Mouse (Mus musculus): ENCODE data around the gene Ube4a. TPM values are rescaled to one million over a fixed set of nuclear protein-coding genes. Genes with fewer than 3 reads are reported as not detected.

The Ube4a gene
- polyA plus RNA-seq, 1 experiment = 37.4 TPM

- H3K9me3 ChIP-seq (replicated peaks; ENCODE audit: control insufficient read depth, insufficient read depth, low read length, poor library complexity, severe bottlenecking) = no peaks in the 10 kb centered on the region
- H3K27me3 ChIP-seq (ENCODE audit: control insufficient read depth, insufficient read depth, low read length, poor library complexity, severe bottlenecking) = no peaks in the 10 kb centered on the region
- H3K9ac ChIP-seq (ENCODE audit: low read depth, poor library complexity, severe bottlenecking) = no peak overlapping the region
- H3K27ac ChIP-seq (ENCODE audit: insufficient read depth, low read length) = no peak overlapping the region
- TF ChIP-seq POLR2A (IDR thresholded peaks at IDR 0.05; ENCODE audit: insufficient read depth, low read length) (no peak), CTCF (IDR thresholded peaks at IDR 0.05; ENCODE audit: low read depth, low read length) (no peak), EP300 (IDR thresholded peaks at IDR 0.05; ENCODE audit: insufficient read depth, low read depth, low read length) (no peak)
- H3K4me1 ChIP-seq (ENCODE audit: control insufficient read depth, insufficient read depth, low read length) = no peaks in the 10 kb centered on the region
- H3K4me3 ChIP-seq (ENCODE audit: low read depth, low read length) = no peak overlapping the region
- H3K36me3 ChIP-seq (ENCODE audit: control insufficient read depth, insufficient read depth, low read length, poor library complexity, severe bottlenecking) = peaks cover 32% of the 10 kb centered on the region
These were observed 50.7 kb downstream of the Ube4a start for GRCm38 (mm10) chr9:44914706-44915105.

GRCm38 (mm10) chr9:44911365-44911764, 54.0 kb downstream of the Ube4a start:
- Histone ChIP-seq H3K36me3 (ENCODE audit: control insufficient read depth, insufficient read depth, low read length, poor library complexity, severe bottlenecking) (peaks cover 32% of the 10 kb centered on the region), H3K9me3 (replicated peaks; ENCODE audit: control insufficient read depth, insufficient read depth, low read length, poor library complexity, severe bottlenecking) (no peaks in the 10 kb centered on the region), H3K4me1 (ENCODE audit: control insufficient read depth, insufficient read depth, low read length) (no peaks in the 10 kb centered on the region), H3K4me3 (ENCODE audit: low read depth, low read length) (no peak overlapping the region), H3K27me3 (ENCODE audit: control insufficient read depth, insufficient read depth, low read length, poor library complexity, severe bottlenecking) (no peaks in the 10 kb centered on the region), H3K27ac (ENCODE audit: insufficient read depth, low read length) (no peak overlapping the region), H3K9ac (ENCODE audit: low read depth, poor library complexity, severe bottlenecking) (no peak overlapping the region)
- no peak for TF ChIP-seq EP300 (IDR thresholded peaks at IDR 0.05; ENCODE audit: insufficient read depth, low read depth, low read length)
- no peak for TF ChIP-seq CTCF (IDR thresholded peaks at IDR 0.05; ENCODE audit: low read depth, low read length)
- TF ChIP-seq POLR2A (IDR thresholded peaks at IDR 0.05; ENCODE audit: insufficient read depth, low read length) = no peak

- TF ChIP-seq POLR2A (IDR thresholded peaks at IDR 0.05; ENCODE audit: insufficient read depth, low read length) = no peak
- TF ChIP-seq CTCF (IDR thresholded peaks at IDR 0.05; ENCODE audit: low read depth, low read length) = no peak
- no peak for TF ChIP-seq EP300 (IDR thresholded peaks at IDR 0.05; ENCODE audit: insufficient read depth, low read depth, low read length)
- no peaks in the 10 kb centered on the region for H3K9me3 ChIP-seq (replicated peaks; ENCODE audit: control insufficient read depth, insufficient read depth, low read length, poor library complexity, severe bottlenecking)
These were observed 59.8 kb downstream of the Ube4a start for GRCm38 (mm10) chr9:44905620-44906019.

GRCm38 (mm10) chr9:44904964-44905363, 60.4 kb downstream of the Ube4a start:
- TF ChIP-seq EP300 (IDR thresholded peaks at IDR 0.05; ENCODE audit: insufficient read depth, low read depth, low read length) (no peak), CTCF (IDR thresholded peaks at IDR 0.05; ENCODE audit: low read depth, low read length) (no peak), POLR2A (IDR thresholded peaks at IDR 0.05; ENCODE audit: insufficient read depth, low read length) (no peak)
- Histone ChIP-seq H3K27me3 (ENCODE audit: control insufficient read depth, insufficient read depth, low read length, poor library complexity, severe bottlenecking) (no peaks in the 10 kb centered on the region), H3K27ac (ENCODE audit: insufficient read depth, low read length) (no peak overlapping the region), H3K4me3 (ENCODE audit: low read depth, low read length) (no peak overlapping the region), H3K36me3 (ENCODE audit: control insufficient read depth, insufficient read depth, low read length, poor library complexity, severe bottlenecking) (no peaks in the 10 kb centered on the region), H3K9ac (ENCODE audit: low read depth, poor library complexity, severe bottlenecking) (no peak overlapping the region), H3K4me1 (ENCODE audit: control insufficient read depth, insufficient read depth, low read length) (no peaks in the 10 kb centered on the region), H3K9me3 (replicated peaks; ENCODE audit: control insufficient read depth, insufficient read depth, low read length, poor library complexity, severe bottlenecking) (no peaks in the 10 kb centered on the region)

More at GRCm38 (mm10) chr9:44905620-44906019, 59.8 kb downstream of the Ube4a start:
- no peak overlapping the region for H3K4me3 ChIP-seq (ENCODE audit: low read depth, low read length)
- H3K27ac ChIP-seq (ENCODE audit: insufficient read depth, low read length) = no peak overlapping the region
- H3K9ac ChIP-seq (ENCODE audit: low read depth, poor library complexity, severe bottlenecking) = no peak overlapping the region
- no peaks in the 10 kb centered on the region; the same call in 1 of the 2 replicates for H3K36me3 ChIP-seq (ENCODE audit: control insufficient read depth, insufficient read depth, low read length, poor library complexity, severe bottlenecking)
- no peaks in the 10 kb centered on the region for H3K4me1 ChIP-seq (ENCODE audit: control insufficient read depth, insufficient read depth, low read length)
- no peaks in the 10 kb centered on the region for H3K27me3 ChIP-seq (ENCODE audit: control insufficient read depth, insufficient read depth, low read length, poor library complexity, severe bottlenecking)

GRCm38 (mm10) chr9:44903856-44904255, 61.5 kb downstream of the Ube4a start:
- Histone ChIP-seq H3K4me3 (ENCODE audit: low read depth, low read length) (no peak overlapping the region), H3K9me3 (replicated peaks; ENCODE audit: control insufficient read depth, insufficient read depth, low read length, poor library complexity, severe bottlenecking) (no peaks in the 10 kb centered on the region), H3K9ac (ENCODE audit: low read depth, poor library complexity, severe bottlenecking) (no peak overlapping the region), H3K27me3 (ENCODE audit: control insufficient read depth, insufficient read depth, low read length, poor library complexity, severe bottlenecking) (no peaks in the 10 kb centered on the region), H3K4me1 (ENCODE audit: control insufficient read depth, insufficient read depth, low read length) (no peaks in the 10 kb centered on the region), H3K27ac (ENCODE audit: insufficient read depth, low read length) (no peak overlapping the region), H3K36me3 (ENCODE audit: control insufficient read depth, insufficient read depth, low read length, poor library complexity, severe bottlenecking) (no peaks in the 10 kb centered on the region)
- TF ChIP-seq CTCF (IDR thresholded peaks at IDR 0.05; ENCODE audit: low read depth, low read length) (no peak), POLR2A (IDR thresholded peaks at IDR 0.05; ENCODE audit: insufficient read depth, low read length) (no peak), EP300 (IDR thresholded peaks at IDR 0.05; ENCODE audit: insufficient read depth, low read depth, low read length) (no peak)

- H3K9me3 ChIP-seq (replicated peaks; ENCODE audit: control insufficient read depth, insufficient read depth, low read length, poor library complexity, severe bottlenecking) = no peaks in the 10 kb centered on the region
- no peak overlapping the region for H3K9ac ChIP-seq (ENCODE audit: low read depth, poor library complexity, severe bottlenecking)
- no peak overlapping the region for H3K4me3 ChIP-seq (ENCODE audit: low read depth, low read length)
- no peak overlapping the region for H3K27ac ChIP-seq (ENCODE audit: insufficient read depth, low read length)
- H3K4me1 ChIP-seq (ENCODE audit: control insufficient read depth, insufficient read depth, low read length) = no peaks in the 10 kb centered on the region
- no peak for TF ChIP-seq CTCF (IDR thresholded peaks at IDR 0.05; ENCODE audit: low read depth, low read length)
- TF ChIP-seq POLR2A (IDR thresholded peaks at IDR 0.05; ENCODE audit: insufficient read depth, low read length) = no peak
- no peak for TF ChIP-seq EP300 (IDR thresholded peaks at IDR 0.05; ENCODE audit: insufficient read depth, low read depth, low read length)
- H3K27me3 ChIP-seq (ENCODE audit: control insufficient read depth, insufficient read depth, low read length, poor library complexity, severe bottlenecking) = no peaks in the 10 kb centered on the region
- H3K36me3 ChIP-seq (ENCODE audit: control insufficient read depth, insufficient read depth, low read length, poor library complexity, severe bottlenecking) = no peaks in the 10 kb centered on the region
These were observed 65.0 kb downstream of the Ube4a start for GRCm38 (mm10) chr9:44900402-44900801.

All from ES-Bruce4 (cell line).